Mouse (Mus musculus) cerebellum, adult 11 months (tissue): Measurements from ENCODE around the gene Wdr82.

Experiments used
- DNase-seq: peaks from one replicate; pipeline ENCODE4 v3.0.0; 2022

Wdr82 gene

GRCm38 (mm10) chr9:106170556-106171345 is at the start of gene Wdr82:
Gene Wdr82 (plus strand): TSS chr9:106170928.
- peak; percentile 87 for DNase-seq

- DNase-seq = no peak
Observed at GRCm38 (mm10) chr9:106123599-106123998, 47.1 kb upstream of the Wdr82 start.

GRCm38 (mm10) chr9:106126786-106127251 is 43.9 kb upstream of the Wdr82 start:
- DNase-seq = no peak

- DNase-seq = no peak
Observed at GRCm38 (mm10) chr9:106129072-106129471, 41.7 kb upstream of the Wdr82 start.

- DNase-seq = no peak
Observed at GRCm38 (mm10) chr9:106130250-106130649, 40.5 kb upstream of the Wdr82 start.

- DNase-seq = no peak
Observed at GRCm38 (mm10) chr9:106137671-106138216, 33.0 kb upstream of the Wdr82 start.

GRCm38 (mm10) chr9:106139763-106140162 is 31.0 kb upstream of the Wdr82 start:
- no peak for DNase-seq

- DNase-seq = peak; percentile 72
Observed at GRCm38 (mm10) chr9:106141955-106142354, 28.8 kb upstream of the Wdr82 start.

- DNase-seq = no peak
Observed at GRCm38 (mm10) chr9:106144176-106144575, 26.6 kb upstream of the Wdr82 start.

GRCm38 (mm10) chr9:106145582-106145981 is 25.1 kb upstream of the Wdr82 start:
- DNase-seq = no peak

GRCm38 (mm10) chr9:106147281-106147680 is 23.4 kb upstream of the Wdr82 start:
- no peak for DNase-seq

- DNase-seq = no peak
Observed at GRCm38 (mm10) chr9:106147851-106148431, 22.8 kb upstream of the Wdr82 start.

- DNase-seq = no peak
Observed at GRCm38 (mm10) chr9:106148541-106149398, 22.0 kb upstream of the Wdr82 start.

- DNase-seq = no peak
Observed at GRCm38 (mm10) chr9:106149399-106149754, 21.4 kb upstream of the Wdr82 start.

GRCm38 (mm10) chr9:106154106-106154505 is 16.6 kb upstream of the Wdr82 start:
- DNase-seq = no peak

- DNase-seq = peak; percentile 63
Observed at GRCm38 (mm10) chr9:106156419-106156818, 14.3 kb upstream of the Wdr82 start.

GRCm38 (mm10) chr9:106156921-106157622 is 13.7 kb upstream of the Wdr82 start:
- DNase-seq = no peak

GRCm38 (mm10) chr9:106157623-106157925 is 13.2 kb upstream of the Wdr82 start:
- no peak for DNase-seq

- no peak for DNase-seq
Observed at GRCm38 (mm10) chr9:106158037-106158491, 12.7 kb upstream of the Wdr82 start, which contains the start of gene Glyctk. Gene Glyctk (minus strand): TSS chr9:106158138.

GRCm38 (mm10) chr9:106159237-106159636 is 11.5 kb upstream of the Wdr82 start:
- DNase-seq = no peak

GRCm38 (mm10) chr9:106159784-106160301 is 10.9 kb upstream of the Wdr82 start:
- peak; percentile 95 for DNase-seq

GRCm38 (mm10) chr9:106160426-106160825 is 10.3 kb upstream of the Wdr82 start:
- DNase-seq = no peak
